Mouse (Mus musculus) limb, embryonic 12.5 days (tissue): ENCODE measurements around the gene Kxd1. TPM values are rescaled to one million over a fixed set of nuclear protein-coding genes. Genes with fewer than 3 reads are reported as not detected.
A peak's percentile ranks its signal among the peaks of the same experiment; 100 is the strongest.

Experiments used
- ATAC-seq: fragments of 200-750 bp; cut with Nextera tagmentation; 2 replicates; pipeline ENCODE4 v1.8.0; 2017; ENCODE audit warnings: low read depth, moderate TSS enrichment; ENCODE audit not compliant: insufficient number of reproducible peaks, insufficient read depth, low FRiP score, low TSS enrichment
- H3K27ac ChIP-seq: fragments of 300-500 bp; sonication (generic); 2 replicates; pipeline ENCODE4 v1.5.1; 2016; ENCODE audit warnings: mild to moderate bottlenecking, moderate library complexity
- H3K27me3 ChIP-seq: fragments of 300-500 bp; sonication (generic); 2 replicates; pipeline ENCODE4 v1.6.1; 2016; ENCODE audit warnings: mild to moderate bottlenecking, moderate library complexity
- H3K36me3 ChIP-seq: fragments of 300-500 bp; sonication (generic); 2 replicates; pipeline ENCODE4 v1.6.1; 2016; ENCODE audit warnings: mild to moderate bottlenecking, moderate library complexity
- H3K4me1 ChIP-seq: fragments of 300-500 bp; sonication (generic); replicated peaks from 2 replicates; pipeline ENCODE4 v1.6.1; 2016
- H3K4me2 ChIP-seq: fragments of 300-500 bp; sonication (generic); 2 replicates; pipeline ENCODE4 v1.6.1; 2016; ENCODE audit warnings: mild to moderate bottlenecking, moderate library complexity
- H3K4me3 ChIP-seq: fragments of 300-500 bp; sonication (generic); replicated peaks from 2 replicates; pipeline ENCODE4 v1.5.1; 2016; ENCODE audit warnings: mild to moderate bottlenecking
- H3K9ac ChIP-seq: fragments of 300-500 bp; sonication (generic); replicated peaks from 2 replicates; pipeline ENCODE4 v1.6.1; 2016; ENCODE audit warnings: mild to moderate bottlenecking, moderate library complexity
- H3K9me3 ChIP-seq: fragments of 300-500 bp; sonication (generic); 2 replicates; pipeline ENCODE4 v1.6.1; 2016; ENCODE audit warnings: mild to moderate bottlenecking, moderate library complexity
- WGBS: fragments of 180-500 bp; shearing (Covaris S2); methylation state at CpG from one replicate; pipeline ENCODE4 v1.1.7; 2016; 5-methylcytosine and 5-hydroxymethylcytosine counted together
- polyA plus RNA-seq: library from polyadenylated mRNA; unstranded; fragments of >200 nt; fragmentation: Nextera tagmentation; extraction: Ambion mirVana; gene quantifications from 2 replicates; pipeline ENCODE4 v1.2.1, GENCODE M21; 2016

Kxd1 gene
- polyA plus RNA-seq, 1 experiment from 2014 or later, result 50.7 TPM

DNA sequence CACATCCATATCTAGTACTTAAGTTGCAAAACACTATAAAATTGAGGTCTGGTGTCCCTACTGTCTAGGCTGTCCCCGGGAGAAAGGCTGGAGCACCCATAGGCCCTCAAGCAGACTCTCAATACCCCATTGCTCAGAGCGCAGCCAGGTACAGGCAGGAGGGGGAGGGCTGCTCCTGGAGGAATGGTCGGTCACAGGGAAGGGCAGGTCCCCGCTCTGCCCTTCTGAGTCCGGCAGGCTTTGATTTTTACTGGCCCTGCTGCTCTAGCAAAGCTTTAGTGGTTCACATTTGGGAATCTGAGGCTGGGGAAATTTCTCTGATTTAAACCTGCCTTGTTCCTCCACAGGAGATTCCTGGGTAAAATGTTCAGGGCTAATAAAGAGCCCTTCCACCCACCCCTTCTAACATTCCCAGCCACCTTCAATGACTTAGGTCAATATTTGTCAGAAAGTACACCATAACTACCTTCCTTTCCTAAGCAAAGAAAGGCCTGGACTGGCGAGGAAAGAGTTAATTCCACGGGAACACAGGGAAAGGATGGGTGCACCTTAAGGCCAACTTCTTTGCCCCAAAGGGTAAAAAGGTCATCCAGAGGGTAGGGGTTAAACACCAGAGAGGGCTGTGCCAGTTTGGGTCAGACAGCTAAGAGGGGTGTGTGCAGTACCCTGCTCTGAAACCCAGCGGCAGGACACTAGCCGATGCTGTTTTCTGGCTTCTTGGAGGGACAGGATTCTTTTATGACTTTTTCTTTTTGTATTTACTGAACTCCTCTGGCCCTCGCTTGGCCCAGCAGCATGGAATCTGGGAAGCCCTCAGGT, 37.5 kb downstream of the Kxd1 start:
- H3K9ac ChIP-seq, result no peak overlapping the region
- ATAC-seq, result no peak
- peaks cover 98% of the 10 kb centered on the region for H3K27me3 ChIP-seq
- H3K27ac ChIP-seq, result peak overlapping the region; percentile 70
- no peaks in the 10 kb centered on the region for H3K9me3 ChIP-seq
- H3K36me3 ChIP-seq, result no peaks in the 10 kb centered on the region
- peaks cover 94% of the 10 kb centered on the region for H3K4me1 ChIP-seq
- H3K4me2 ChIP-seq, result peak overlapping the region; percentile 93
- 14% methylated on average over 10 of the region's 10 CpGs for WGBS
- 0 out of 2 replicates have a peak overlapping the region, but pooled peaks have one; percentile 65 for H3K4me3 ChIP-seq

DNA sequence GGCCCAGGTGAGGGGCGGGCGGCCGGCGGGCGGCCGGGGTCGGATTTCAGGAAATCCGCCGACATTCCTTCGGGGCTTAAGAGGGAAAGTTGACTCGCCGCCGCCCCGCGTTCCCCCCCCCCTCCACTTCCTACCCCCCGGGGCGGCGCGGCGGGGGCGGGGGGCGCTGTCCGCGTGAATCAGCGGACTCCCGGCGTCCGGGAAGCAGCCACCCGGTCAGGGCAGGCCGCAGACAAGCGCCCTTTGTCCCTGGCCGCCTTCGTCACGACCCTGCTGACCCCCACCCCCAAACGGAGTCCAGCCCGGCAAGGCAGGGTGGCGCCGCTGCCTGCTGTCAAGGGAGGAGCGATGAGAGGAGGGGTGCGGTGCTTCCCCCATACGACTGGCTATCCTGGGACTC, 38.2 kb downstream of the Kxd1 start:
- H3K27me3 ChIP-seq, result peaks cover 95% of the 10 kb centered on the region
- no peaks in the 10 kb centered on the region for H3K9me3 ChIP-seq
- H3K36me3 ChIP-seq, result no peaks in the 10 kb centered on the region
- peak overlapping the region; percentile 33 for H3K4me3 ChIP-seq
- H3K27ac ChIP-seq, result peak overlapping the region; percentile 70
- peaks cover 87% of the 10 kb centered on the region for H3K4me1 ChIP-seq
- no peak for ATAC-seq
- WGBS, result 2% methylated on average over 37 of the region's 41 CpGs
- peak overlapping the region; percentile 42 for H3K9ac ChIP-seq
- H3K4me2 ChIP-seq, result peak overlapping the region; percentile 93

DNA sequence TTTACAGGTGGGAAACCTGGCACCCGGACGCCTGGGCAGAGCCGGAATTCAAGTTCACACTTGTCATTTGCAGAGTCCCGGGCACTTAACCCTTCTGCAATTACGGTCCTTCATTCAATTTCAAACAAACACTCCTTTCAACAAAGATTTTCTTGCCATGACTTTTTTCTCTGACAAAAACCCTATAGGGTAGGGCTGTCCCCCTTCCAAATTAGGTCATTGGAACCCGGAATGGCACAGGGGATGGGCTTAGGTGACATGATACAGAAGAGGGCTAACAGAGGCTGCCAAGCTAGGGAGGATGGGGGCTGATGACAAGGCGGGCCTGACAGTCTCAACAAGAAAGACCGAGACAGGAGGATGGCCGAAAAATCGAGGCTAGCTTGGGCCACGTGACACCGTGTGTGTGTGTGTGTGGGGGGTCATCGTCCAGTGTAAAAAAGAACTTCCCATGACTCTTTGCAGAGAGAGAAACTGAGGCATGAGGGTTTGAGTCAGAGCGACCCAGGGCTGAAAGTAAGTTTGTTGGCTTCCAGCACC, 38.8 kb downstream of the Kxd1 start:
- Histone ChIP-seq H3K9me3 (no peaks in the 10 kb centered on the region), H3K4me2 (peak overlapping the region; percentile 93), H3K27me3 (peaks cover 90% of the 10 kb centered on the region), H3K4me3 (peak overlapping the region; percentile 36), H3K36me3 (no peaks in the 10 kb centered on the region), H3K4me1 (peaks cover 81% of the 10 kb centered on the region), H3K9ac (peak overlapping the region; percentile 42; the same call in 1 of the 2 replicates), H3K27ac (peak overlapping the region; percentile 56; the same call in 1 of the 2 replicates)
- WGBS, result 1% methylated on average over 14 of the region's 14 CpGs
- no peak for ATAC-seq

DNA sequence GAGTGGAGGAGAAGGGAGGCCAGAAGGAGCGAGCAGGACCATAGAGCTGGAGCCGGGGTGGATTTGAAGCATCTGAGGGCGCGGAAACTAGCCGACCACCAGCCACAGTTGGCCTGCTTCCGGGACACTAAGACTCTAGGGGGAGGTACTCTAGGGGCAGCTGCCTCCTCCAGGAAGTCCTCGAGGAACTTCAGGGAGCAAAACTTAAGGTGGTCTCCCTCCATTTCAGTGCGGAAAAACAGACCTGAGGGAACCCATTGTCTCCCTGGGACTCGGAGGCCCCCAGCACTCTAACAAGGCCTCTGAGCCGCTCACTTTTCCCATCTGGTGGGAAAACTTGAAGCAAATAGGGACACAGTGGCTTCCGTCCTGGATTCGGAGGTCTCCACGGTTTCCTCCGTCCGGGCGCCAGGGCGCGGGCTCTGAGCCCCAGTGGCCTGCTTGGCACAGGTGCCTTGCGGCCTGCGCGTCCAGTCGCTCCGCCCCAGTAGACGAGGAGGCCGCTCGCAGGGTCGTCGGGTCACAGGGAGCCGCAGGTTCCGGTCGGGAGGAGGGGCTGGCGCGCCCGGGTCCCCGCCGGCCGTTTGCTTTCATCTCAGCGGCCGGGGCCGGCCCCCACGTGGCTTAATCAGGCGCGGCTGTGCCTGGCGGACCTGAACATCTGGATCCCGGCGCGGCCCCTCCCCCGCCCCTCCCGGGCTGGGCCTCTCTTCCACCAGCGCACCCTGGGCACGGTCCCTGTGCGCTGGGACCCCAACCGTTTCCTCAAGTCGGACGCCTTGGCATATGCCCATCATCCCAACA, 39.6 kb downstream of the Kxd1 start:
- H3K36me3 ChIP-seq, result no peaks in the 10 kb centered on the region
- no peaks in the 10 kb centered on the region for H3K9me3 ChIP-seq
- H3K4me3 ChIP-seq, result peak overlapping the region; percentile 36
- H3K27ac ChIP-seq, result peak overlapping the region; percentile 56
- ATAC-seq, result no peak
- WGBS, result 3% methylated on average over 55 of the region's 55 CpGs
- peaks cover 73% of the 10 kb centered on the region for H3K4me1 ChIP-seq
- H3K9ac ChIP-seq, result peak overlapping the region; percentile 50; the same call in 1 of the 2 replicates
- peak overlapping the region; percentile 93 for H3K4me2 ChIP-seq
- H3K27me3 ChIP-seq, result peaks cover 81% of the 10 kb centered on the region

DNA sequence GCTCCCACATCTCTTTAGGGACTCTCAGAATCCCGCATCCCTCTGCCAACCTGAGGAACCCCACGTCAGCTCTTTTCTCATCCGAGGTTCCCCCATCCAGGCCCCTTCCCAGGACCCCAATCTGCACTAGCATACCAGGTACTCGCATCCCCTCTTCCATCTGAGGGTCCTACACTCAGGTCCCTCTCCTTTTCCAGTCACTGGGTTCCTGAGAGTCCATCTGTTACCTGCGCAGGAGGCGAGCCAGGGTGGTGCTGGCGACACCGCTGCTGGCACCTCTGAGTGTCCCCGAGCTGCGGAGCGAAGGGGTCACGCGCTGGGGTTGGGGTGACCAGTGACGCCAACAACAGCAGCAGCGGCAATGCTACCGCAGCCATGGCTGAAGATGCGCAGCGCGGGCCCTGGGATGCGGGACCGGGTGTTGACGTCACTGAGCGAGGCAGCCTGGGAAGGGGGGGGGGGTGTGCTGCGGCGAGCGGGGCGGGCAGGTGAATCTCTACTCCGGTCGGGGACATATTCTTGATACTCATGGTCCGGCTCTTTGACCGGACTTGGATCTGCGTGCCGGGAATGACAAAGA, 40.7 kb downstream of the Kxd1 start, which contains the start of gene Tmem59l:
Gene Tmem59l (minus strand): TSS at position 418 of the 580 bp plus-strand sequence.
- H3K27me3 ChIP-seq, result peaks cover 70% of the 10 kb centered on the region
- H3K4me3 ChIP-seq, result peak within 1 kb of the TSS; percentile 37
- H3K4me2 ChIP-seq, result peak within 1 kb of the TSS; percentile 93
- peaks cover 63% of the 10 kb centered on the region for H3K4me1 ChIP-seq
- no peak for ATAC-seq
- H3K9ac ChIP-seq, result peak within 1 kb of the TSS; percentile 50
- H3K36me3 ChIP-seq, result no peaks in the 10 kb centered on the region
- 6% methylated on average over 33 of the region's 33 CpGs for WGBS
- H3K27ac ChIP-seq, result peak within 1 kb of the TSS; percentile 56; the same call in 1 of the 2 replicates
- no peaks in the 10 kb centered on the region for H3K9me3 ChIP-seq

DNA sequence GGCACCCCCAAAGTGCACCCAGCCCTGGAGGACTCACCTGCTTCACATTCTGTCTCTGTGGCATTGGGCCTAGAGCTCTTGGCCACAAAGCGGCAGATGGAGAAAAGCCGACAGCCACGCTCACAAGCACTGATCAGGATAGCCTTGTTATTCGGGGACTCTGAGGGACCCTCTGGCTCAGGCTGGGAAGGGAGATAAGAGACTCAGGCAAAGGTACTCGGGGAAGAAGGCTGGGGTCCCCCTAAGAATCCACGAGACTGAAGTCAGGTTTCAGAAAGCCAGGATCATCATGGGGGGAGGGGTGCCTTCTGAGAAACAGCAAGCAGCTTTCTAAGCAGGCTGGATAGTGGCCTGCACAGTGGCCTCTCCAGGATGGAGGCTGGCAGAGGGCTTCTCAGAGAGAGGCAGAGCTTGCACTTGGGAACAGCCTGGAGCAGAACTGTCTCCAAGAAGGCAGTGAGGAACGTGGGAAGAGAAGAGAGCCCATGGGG, 41.5 kb downstream of the Kxd1 start:
- peaks cover 55% of the 10 kb centered on the region for H3K4me1 ChIP-seq
- peak overlapping the region; percentile 93 for H3K4me2 ChIP-seq
- no peak for ATAC-seq

DNA sequence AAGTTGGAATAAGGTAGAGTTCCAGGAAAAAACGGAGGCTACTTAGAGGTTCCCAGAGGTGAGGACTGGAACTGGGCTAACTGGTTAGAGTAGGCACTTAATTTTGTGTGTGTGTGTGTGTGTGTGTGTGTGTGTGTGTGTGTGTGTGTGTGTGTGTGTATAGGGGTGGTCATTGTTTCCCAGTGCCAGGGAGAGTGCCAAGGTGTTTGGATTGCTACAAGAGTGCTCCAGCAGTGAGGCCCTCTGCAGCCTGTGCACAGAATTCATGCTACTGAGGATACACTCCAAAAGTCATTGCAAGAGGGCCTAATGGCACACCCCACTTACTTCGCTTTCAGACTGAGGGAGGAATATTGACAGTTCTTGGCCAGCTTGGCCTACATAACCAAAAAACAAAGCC, 44.8 kb downstream of the Kxd1 start:
- peaks cover 29% of the 10 kb centered on the region for H3K27me3 ChIP-seq

More for the DNA sequence above, 41.5 kb downstream of the Kxd1 start:
- Histone ChIP-seq H3K27ac (no peak overlapping the region), H3K9ac (no peak overlapping the region; the same call in 1 of the 2 replicates), H3K4me3 (no peak overlapping the region), H3K9me3 (no peaks in the 10 kb centered on the region), H3K27me3 (peaks cover 62% of the 10 kb centered on the region), H3K36me3 (no peaks in the 10 kb centered on the region)
- 55% methylated on average over 7 of the region's 7 CpGs for WGBS

DNA sequence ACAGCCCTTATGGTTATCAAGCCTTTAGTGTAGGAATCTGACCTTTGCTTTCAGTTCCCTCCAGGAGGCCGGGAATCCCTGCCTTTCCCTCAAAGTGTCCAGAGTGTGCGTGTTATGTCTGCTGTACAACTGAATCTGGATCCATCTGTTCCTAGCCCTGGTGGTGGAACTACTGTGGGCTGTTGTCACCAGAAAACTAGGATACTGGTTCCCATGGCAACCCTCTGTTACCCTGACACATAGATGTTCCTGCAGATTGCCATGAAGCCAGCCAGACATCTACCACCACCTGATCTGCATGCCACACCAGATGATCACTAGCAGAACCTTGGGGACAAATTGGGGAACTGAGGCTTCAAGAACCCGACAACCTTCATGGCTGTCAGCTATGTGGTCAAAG, 45.8 kb downstream of the Kxd1 start:
- H3K36me3 ChIP-seq, result no peaks in the 10 kb centered on the region
- no peak for ATAC-seq
- no peak overlapping the region for H3K9ac ChIP-seq
- no peak overlapping the region for H3K4me2 ChIP-seq
- no peak overlapping the region for H3K27ac ChIP-seq
- H3K27me3 ChIP-seq, result peaks cover 24% of the 10 kb centered on the region
- WGBS, result 78% methylated on average over 3 of the region's 3 CpGs
- no peaks in the 10 kb centered on the region for H3K9me3 ChIP-seq
- H3K4me1 ChIP-seq, result peaks cover 11% of the 10 kb centered on the region
- no peak overlapping the region for H3K4me3 ChIP-seq

More for the DNA sequence above, 44.8 kb downstream of the Kxd1 start:
- no peak overlapping the region for H3K4me3 ChIP-seq
- no peak overlapping the region for H3K9ac ChIP-seq
- H3K27ac ChIP-seq, result no peak overlapping the region
- H3K4me2 ChIP-seq, result no peak overlapping the region
- peaks cover 22% of the 10 kb centered on the region for H3K4me1 ChIP-seq
- 58% methylated on average over 2 of the region's 2 CpGs for WGBS
- H3K9me3 ChIP-seq, result no peaks in the 10 kb centered on the region
- H3K36me3 ChIP-seq, result no peaks in the 10 kb centered on the region
- no peak for ATAC-seq

DNA sequence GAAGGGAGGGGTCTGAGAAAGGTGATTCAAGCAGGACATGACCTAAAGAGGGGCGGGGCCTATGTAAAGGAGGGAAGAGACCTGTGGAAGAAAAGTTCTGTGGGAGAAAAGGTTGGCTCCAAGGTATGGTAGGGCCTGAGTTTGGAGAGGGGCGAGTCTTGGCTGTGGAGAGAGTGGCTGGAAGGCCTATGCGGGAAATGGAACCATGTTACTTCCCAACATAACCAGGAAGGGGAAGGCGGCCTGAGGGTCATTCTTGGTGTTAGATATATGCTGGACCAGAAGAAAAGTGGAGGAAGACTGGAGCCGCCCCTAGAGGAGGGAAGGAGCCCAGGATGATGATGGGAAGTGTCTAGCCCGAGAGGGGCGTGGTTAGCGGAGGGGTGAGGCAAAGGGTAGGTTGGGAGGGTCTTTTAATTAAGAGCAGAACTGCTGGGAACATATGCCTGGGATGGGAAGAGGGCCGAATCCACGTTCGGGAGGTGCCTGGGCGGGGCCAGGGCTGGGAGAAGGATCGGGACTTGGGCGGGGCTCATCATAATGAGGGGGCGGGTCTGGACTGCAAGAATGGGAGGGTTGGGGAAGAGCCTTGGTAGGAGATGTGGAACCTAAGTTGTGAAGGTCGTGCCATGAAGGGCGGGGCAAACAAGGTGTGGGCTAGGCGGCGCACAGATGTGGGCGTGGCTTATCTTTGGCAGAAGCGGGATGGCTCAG, 50.3 kb downstream of the Kxd1 start:
- Histone ChIP-seq H3K36me3 (no peaks in the 10 kb centered on the region), H3K4me2 (peak overlapping the region; percentile 92), H3K9me3 (no peaks in the 10 kb centered on the region), H3K4me3 (peak overlapping the region; percentile 87), H3K9ac (no peak overlapping the region), H3K27ac (peak overlapping the region; percentile 41), H3K27me3 (peaks cover 4% of the 10 kb centered on the region), H3K4me1 (peaks cover 9% of the 10 kb centered on the region)
- WGBS, result 2% methylated on average over 21 of the region's 21 CpGs
- peak; percentile 47 for ATAC-seq
